Mouse (Mus musculus) cerebellum, adult 2 months (tissue): ENCODE data around the gene St3gal5. TPM values are rescaled to one million over a fixed set of nuclear protein-coding genes. Genes with fewer than 3 reads are reported as not detected.

Experiments used
- DNase-seq, 2 experiments: peaks; one replicate each; pipeline ENCODE4 v3.0.0; 2021
- H3K27ac ChIP-seq: fragments of 200-500 bp; 2 replicates; pipeline ENCODE4 v1.5.1; 2012; ENCODE audit warnings: low read length, control low read depth, inconsistent platforms; ENCODE audit not compliant: insufficient read depth
- H3K27me3 ChIP-seq: fragments of 200-500 bp; 2 replicates; pipeline ENCODE4 v1.6.1; 2012; ENCODE audit warnings: inconsistent platforms, mild to moderate bottlenecking, low read length, moderate library complexity; ENCODE audit not compliant: control insufficient read depth, insufficient read depth
- H3K4me1 ChIP-seq: fragments of 200-500 bp; 2 replicates; pipeline ENCODE4 v1.6.1; 2011; ENCODE audit warnings: low read length; ENCODE audit not compliant: control insufficient read depth, insufficient read depth
- H3K4me3 ChIP-seq: fragments of 200-500 bp; replicated peaks from 2 replicates; pipeline ENCODE3; 2011; ENCODE audit warnings: mild to moderate bottlenecking, low read depth, low read length, control low read depth; ENCODE audit not compliant: insufficient read depth
- CTCF ChIP-seq: fragments of 200-500 bp; IDR thresholded peaks from 2 replicates; pipeline ENCODE4 v1.5.1; 2011; ENCODE audit warnings: low read depth, mild to moderate bottlenecking, control low read depth, low read length, moderate library complexity, borderline replicate concordance; ENCODE audit not compliant: insufficient read depth
- POLR2A ChIP-seq: fragments of 200-500 bp; IDR thresholded peaks from 2 replicates; pipeline ENCODE4 v1.6.1; 2011; ENCODE audit warnings: low read length, control low read depth, borderline replicate concordance; ENCODE audit not compliant: insufficient read depth
- WGBS: fragments of 180-500 bp; shearing (Covaris S2); methylation state at CpG from one replicate; pipeline ENCODE4 v1.1.7; 2018; 5-methylcytosine and 5-hydroxymethylcytosine counted together
- polyA plus RNA-seq: library from polyadenylated mRNA; depleted of rRNA; stranded (reverse); fragments of >200 nt; gene quantifications from 2 replicates; pipeline ENCODE4 v1.2.3, GENCODE M21; 2012

Gene St3gal5
- polyA plus RNA-seq, 1 experiment, result 129 TPM

- DNase-seq, result no peak
- no peaks in the 10 kb centered on the region for H3K27me3 ChIP-seq
- peaks cover 52% of the 10 kb centered on the region for H3K4me1 ChIP-seq
- H3K27ac ChIP-seq, result no peak overlapping the region
- no peak for TF ChIP-seq CTCF
- no peak for TF ChIP-seq POLR2A
- H3K4me3 ChIP-seq, result no peak overlapping the region
- 65% methylated on average over 2 of the region's 2 CpGs for WGBS
Measured at GRCm38 (mm10) chr6:72113093-72113702, 15.8 kb downstream of the St3gal5 start.

- 0 out of 2 replicates have a peak overlapping the region, but pooled peaks have one; percentile 4 for H3K27ac ChIP-seq
- TF ChIP-seq CTCF (no peak), POLR2A (no peak)
- no peak for DNase-seq
- H3K27me3 ChIP-seq, result no peaks in the 10 kb centered on the region
- peaks cover 44% of the 10 kb centered on the region for H3K4me1 ChIP-seq
- 43% methylated on average over 7 of the region's 7 CpGs for WGBS
- no peak overlapping the region for H3K4me3 ChIP-seq
Measured at GRCm38 (mm10) chr6:72114902-72115301, 17.5 kb downstream of the St3gal5 start.

GRCm38 (mm10) chr6:72117322-72117968 lies 20.1 kb downstream of the St3gal5 start:
- WGBS, result 39% methylated on average over 8 of the region's 8 CpGs
- Histone ChIP-seq H3K4me1 (peaks cover 41% of the 10 kb centered on the region), H3K4me3 (no peak overlapping the region), H3K27me3 (no peaks in the 10 kb centered on the region), H3K27ac (no peak overlapping the region; the same call in 1 of the 2 replicates)
- TF ChIP-seq POLR2A, result no peak
- TF ChIP-seq CTCF, result no peak
- no peak for DNase-seq

- H3K4me3 ChIP-seq, result no peak overlapping the region
- no peak overlapping the region for H3K27ac ChIP-seq
- H3K27me3 ChIP-seq, result no peaks in the 10 kb centered on the region
- WGBS, result 20% methylated on average over 1 of the region's 1 CpGs
- TF ChIP-seq POLR2A, result no peak
- no peak for TF ChIP-seq CTCF
- peaks cover 38% of the 10 kb centered on the region for H3K4me1 ChIP-seq
- no peak for DNase-seq
Measured at GRCm38 (mm10) chr6:72119870-72120269, 22.5 kb downstream of the St3gal5 start.

- TF ChIP-seq POLR2A (no peak), CTCF (no peak)
- Histone ChIP-seq H3K27ac (no peak overlapping the region), H3K27me3 (no peaks in the 10 kb centered on the region), H3K4me1 (peaks cover 31% of the 10 kb centered on the region), H3K4me3 (no peak overlapping the region)
- peak in 1 of 2 experiments; percentile 32 for DNase-seq
- 6% methylated on average over 3 of the region's 3 CpGs for WGBS
Measured at GRCm38 (mm10) chr6:72121301-72121700, 23.9 kb downstream of the St3gal5 start.

- Histone ChIP-seq H3K4me1 (peaks cover 23% of the 10 kb centered on the region), H3K27ac (no peak overlapping the region), H3K4me3 (no peak overlapping the region), H3K27me3 (no peaks in the 10 kb centered on the region)
- 20% methylated on average over 5 of the region's 5 CpGs for WGBS
- no peak for DNase-seq
- TF ChIP-seq CTCF, result no peak
- TF ChIP-seq POLR2A, result no peak
Measured at GRCm38 (mm10) chr6:72122515-72122914, 25.1 kb downstream of the St3gal5 start.

GRCm38 (mm10) chr6:72124315-72125103 lies 27.1 kb downstream of the St3gal5 start:
- WGBS, result 35% methylated on average over 13 of the region's 13 CpGs
- TF ChIP-seq CTCF (no peak), POLR2A (no peak)

More at GRCm38 (mm10) chr6:72124315-72125103, 27.1 kb downstream of the St3gal5 start:
- Histone ChIP-seq H3K27ac (no peak overlapping the region), H3K4me3 (no peak overlapping the region), H3K4me1 (peaks cover 21% of the 10 kb centered on the region), H3K27me3 (no peaks in the 10 kb centered on the region)
- DNase-seq, result peak in 1 of 2 experiments; percentile 31
